Mouse (Mus musculus) bone marrow, adult 2 months (tissue): ENCODE measurements at regions not wholly inside any gene's neighbourhood (a gene's known extent, or its start where the extent isn't known, plus 50 kb on each side); places are given as distances from the start of the nearest gene placed in this dataset.

Source experiments
- CTCF ChIP-seq: fragments of 200-500 bp; IDR thresholded peaks from 2 replicates; pipeline ENCODE4 v1.5.1; 2011; ENCODE audit warnings: low read length, control low read depth; ENCODE audit not compliant: control insufficient read depth, insufficient read depth
- POLR2A ChIP-seq: fragments of 200-500 bp; IDR thresholded peaks from 2 replicates; pipeline ENCODE4 v1.6.1; 2011; ENCODE audit warnings: low read depth, mild to moderate bottlenecking, control low read depth, low read length, borderline replicate concordance; ENCODE audit not compliant: control insufficient read depth

- TF ChIP-seq POLR2A (no peak), CTCF (no peak)
Observed at GRCm38 (mm10) chr4:53317453-53317824, 122.8 kb upstream of the Slc44a1 start.
